Mouse (Mus musculus): ENCODE data around the gene Col28a1. TPM values are rescaled to one million over a fixed set of nuclear protein-coding genes. Genes with fewer than 3 reads are reported as not detected.
"Not testable (repeated sequence)": the region's sequence is repeated elsewhere in the genome, so short reads cannot be mapped to it uniquely, and the experiment has no call there.

Gene Col28a1
- polyA plus RNA-seq, 1 experiment from 2014 or later = 0.15 TPM

GRCm38 (mm10) chr6:8023527-8023926 lies 168.9 kb downstream of the Col28a1 start:
- Histone ChIP-seq H3K27me3 (replicated peaks; ENCODE audit: control insufficient read depth, insufficient read depth, low read length) (no peaks in the 10 kb centered on the region), H3K9ac (ENCODE audit: low read length) (no peak overlapping the region), H3K36me3 (ENCODE audit: control insufficient read depth, insufficient read depth, low read length) (no peaks in the 10 kb centered on the region), H3K4me3 (ENCODE audit: low read depth, low read length) (no peak overlapping the region), H3K27ac (ENCODE audit: low read depth, low read length) (no peak overlapping the region), H3K9me3 (replicated peaks; ENCODE audit: control insufficient read depth, low read length) (no peaks in the 10 kb centered on the region), H3K4me1 (ENCODE audit: control insufficient read depth, insufficient read depth, low read length) (no peaks in the 10 kb centered on the region), H3K4me2 (ENCODE audit: low read length) (no peak overlapping the region)
- no peak for DNase-seq (ENCODE audit: low spot score)
- ATAC-seq = no peak
- WGBS = 93% methylated on average over 3 of the region's 3 CpGs

DNA sequence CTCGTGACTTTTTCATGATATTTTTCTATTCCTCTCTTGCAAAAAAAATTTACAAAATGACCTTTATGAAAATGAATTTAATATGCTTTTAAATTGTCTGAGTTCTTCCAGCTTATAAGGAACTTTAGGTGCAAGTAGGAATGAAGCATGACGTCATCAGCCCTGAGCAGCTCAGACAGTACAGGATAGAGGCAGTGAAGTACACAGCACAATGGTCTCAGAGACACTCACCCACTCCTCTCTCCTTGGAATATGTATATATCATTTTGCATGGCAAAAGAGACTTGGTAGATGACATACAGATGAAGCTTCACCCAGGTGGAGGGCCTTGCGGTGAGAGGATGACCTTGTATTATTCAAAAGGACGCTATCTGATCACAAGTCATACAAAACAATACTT lies 197.7 kb downstream of the Col28a1 start:
- Histone ChIP-seq H3K9me3 (replicated peaks; ENCODE audit: control insufficient read depth, low read length) (no peaks in the 10 kb centered on the region), H3K4me3 (ENCODE audit: low read depth, low read length) (no peak overlapping the region), H3K36me3 (ENCODE audit: control insufficient read depth, insufficient read depth, low read length) (no peaks in the 10 kb centered on the region), H3K9ac (ENCODE audit: low read length) (no peak overlapping the region), H3K27ac (ENCODE audit: low read depth, low read length) (no peak overlapping the region), H3K4me2 (ENCODE audit: low read length) (no peak overlapping the region), H3K27me3 (replicated peaks; ENCODE audit: control insufficient read depth, insufficient read depth, low read length) (no peaks in the 10 kb centered on the region), H3K4me1 (ENCODE audit: control insufficient read depth, insufficient read depth, low read length) (no peaks in the 10 kb centered on the region)
- ATAC-seq (no peak), DNase-seq (ENCODE audit: low spot score) (no peak)
- WGBS = 67% methylated on average over 4 of the region's 4 CpGs

DNA sequence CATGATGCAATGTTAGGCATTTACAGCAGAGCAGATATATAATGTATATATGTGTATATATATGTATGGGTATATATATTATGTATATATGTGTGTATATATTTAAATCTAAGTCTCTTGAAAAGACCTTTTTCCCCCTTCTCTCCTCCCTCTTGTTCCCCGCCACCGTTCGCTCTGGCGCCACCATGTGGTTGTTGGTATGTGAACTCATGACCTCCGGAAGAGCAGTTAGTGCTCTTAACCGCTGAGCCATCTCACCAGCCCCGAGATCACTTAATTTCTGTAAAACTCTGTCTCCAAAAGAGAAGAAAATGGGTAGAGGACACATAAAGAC lies 208.8 kb downstream of the Col28a1 start:
- 46% methylated on average over 7 of the region's 7 CpGs for WGBS

GRCm38 (mm10) chr6:7982958-7983645 lies 209.3 kb downstream of the Col28a1 start:
- not testable (repeated sequence) for H3K27me3 ChIP-seq (replicated peaks; ENCODE audit: control insufficient read depth, insufficient read depth, low read length); H3K9ac ChIP-seq (ENCODE audit: low read length); H3K4me1 ChIP-seq (ENCODE audit: control insufficient read depth, insufficient read depth, low read length); H3K36me3 ChIP-seq (ENCODE audit: control insufficient read depth, insufficient read depth, low read length); DNase-seq (ENCODE audit: low spot score); H3K27ac ChIP-seq (ENCODE audit: low read depth, low read length); H3K9me3 ChIP-seq (replicated peaks; ENCODE audit: control insufficient read depth, low read length)
- ATAC-seq = peak; percentile 42; the same call in 1 of the 2 replicates
- WGBS = 72% methylated on average over 32 of the region's 32 CpGs
- Histone ChIP-seq H3K4me3 (ENCODE audit: low read depth, low read length) (peak overlapping the region; percentile 11; the same call in 1 of the 2 replicates), H3K4me2 (ENCODE audit: low read length) (peak overlapping the region; percentile 29)

More for the DNA sequence above, 208.8 kb downstream of the Col28a1 start:
- Histone ChIP-seq H3K9me3 (replicated peaks; ENCODE audit: control insufficient read depth, low read length) (no peaks in the 10 kb centered on the region), H3K27ac (ENCODE audit: low read depth, low read length) (no peak overlapping the region), H3K36me3 (ENCODE audit: control insufficient read depth, insufficient read depth, low read length) (no peaks in the 10 kb centered on the region), H3K9ac (ENCODE audit: low read length) (no peak overlapping the region), H3K4me1 (ENCODE audit: control insufficient read depth, insufficient read depth, low read length) (no peaks in the 10 kb centered on the region), H3K4me3 (ENCODE audit: low read depth, low read length) (peak overlapping the region; percentile 11; the same call in 1 of the 2 replicates), H3K4me2 (ENCODE audit: low read length) (peak overlapping the region; percentile 29), H3K27me3 (replicated peaks; ENCODE audit: control insufficient read depth, insufficient read depth, low read length) (no peaks in the 10 kb centered on the region)
- ATAC-seq (peak; percentile 42; the same call in 1 of the 2 replicates), DNase-seq (ENCODE audit: low spot score) (peak; percentile 45)

DNA sequence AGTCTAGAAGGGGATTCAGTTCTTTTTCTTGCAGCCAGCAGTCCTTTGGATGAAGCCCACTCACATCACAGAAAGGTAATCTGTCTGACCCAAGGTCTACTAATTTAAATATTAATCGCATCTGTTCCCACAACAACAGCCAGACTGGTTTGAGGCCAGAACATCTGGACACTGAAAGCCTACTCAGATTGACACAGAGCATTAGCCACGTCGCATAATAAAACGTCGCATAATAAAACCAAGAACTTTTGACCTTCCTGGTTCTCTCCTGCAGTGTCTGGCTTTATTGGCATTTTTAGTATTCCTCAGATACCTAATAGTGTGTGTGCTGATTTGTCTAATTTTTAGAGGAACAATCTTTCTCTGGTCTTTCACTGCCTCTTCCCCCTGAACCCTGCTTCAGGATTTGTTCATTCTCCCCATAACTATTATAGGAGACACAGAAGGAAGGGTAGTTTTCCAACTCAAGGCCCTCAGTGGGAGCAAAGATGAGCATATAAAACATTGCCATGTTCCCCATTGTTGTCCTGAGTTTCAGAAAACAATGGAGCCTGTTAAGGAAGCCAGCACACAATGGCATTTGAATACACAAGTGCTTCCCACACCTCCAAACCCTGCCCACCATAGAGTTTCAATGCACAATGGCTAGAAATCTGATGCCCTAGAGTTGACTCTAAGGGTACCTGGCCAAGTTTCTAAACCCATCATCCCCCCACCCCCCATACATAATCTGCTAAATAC lies 221.2 kb downstream of the Col28a1 start:
- no peaks in the 10 kb centered on the region for H3K36me3 ChIP-seq (ENCODE audit: control insufficient read depth, insufficient read depth, low read length)
- WGBS = 67% methylated on average over 5 of the region's 5 CpGs
- ATAC-seq (no peak), DNase-seq (ENCODE audit: low spot score) (no peak)
- H3K27me3 ChIP-seq (replicated peaks; ENCODE audit: control insufficient read depth, insufficient read depth, low read length) = no peaks in the 10 kb centered on the region
- no peak overlapping the region for H3K27ac ChIP-seq (ENCODE audit: low read depth, low read length)
- no peaks in the 10 kb centered on the region for H3K9me3 ChIP-seq (replicated peaks; ENCODE audit: control insufficient read depth, low read length)
- no peak overlapping the region for H3K4me2 ChIP-seq (ENCODE audit: low read length)
- no peak overlapping the region for H3K4me3 ChIP-seq (ENCODE audit: low read depth, low read length)
- H3K4me1 ChIP-seq (ENCODE audit: control insufficient read depth, insufficient read depth, low read length) = no peaks in the 10 kb centered on the region
- no peak overlapping the region for H3K9ac ChIP-seq (ENCODE audit: low read length)

GRCm38 (mm10) chr6:7969376-7969775 lies 223.0 kb downstream of the Col28a1 start:
- ATAC-seq = no peak
- no peak overlapping the region for H3K4me3 ChIP-seq (ENCODE audit: low read depth, low read length)
- no peaks in the 10 kb centered on the region for H3K36me3 ChIP-seq (ENCODE audit: control insufficient read depth, insufficient read depth, low read length)
- H3K9me3 ChIP-seq (replicated peaks; ENCODE audit: control insufficient read depth, low read length) = no peaks in the 10 kb centered on the region
- WGBS = 85% methylated on average over 4 of the region's 4 CpGs
- H3K27me3 ChIP-seq (replicated peaks; ENCODE audit: control insufficient read depth, insufficient read depth, low read length) = no peaks in the 10 kb centered on the region
- no peaks in the 10 kb centered on the region for H3K4me1 ChIP-seq (ENCODE audit: control insufficient read depth, insufficient read depth, low read length)
- no peak overlapping the region for H3K27ac ChIP-seq (ENCODE audit: low read depth, low read length)
- no peak overlapping the region for H3K9ac ChIP-seq (ENCODE audit: low read length)
- DNase-seq (ENCODE audit: low spot score) = no peak
- no peak overlapping the region for H3K4me2 ChIP-seq (ENCODE audit: low read length)

GRCm38 (mm10) chr6:7965833-7966522 lies 226.4 kb downstream of the Col28a1 start:
- Histone ChIP-seq H3K27me3 (replicated peaks; ENCODE audit: control insufficient read depth, insufficient read depth, low read length) (no peaks in the 10 kb centered on the region), H3K9me3 (replicated peaks; ENCODE audit: control insufficient read depth, low read length) (no peaks in the 10 kb centered on the region), H3K36me3 (ENCODE audit: control insufficient read depth, insufficient read depth, low read length) (no peaks in the 10 kb centered on the region), H3K9ac (ENCODE audit: low read length) (no peak overlapping the region), H3K4me1 (ENCODE audit: control insufficient read depth, insufficient read depth, low read length) (no peaks in the 10 kb centered on the region), H3K27ac (ENCODE audit: low read depth, low read length) (no peak overlapping the region), H3K4me3 (ENCODE audit: low read depth, low read length) (no peak overlapping the region), H3K4me2 (ENCODE audit: low read length) (no peak overlapping the region)
- ATAC-seq = peak; percentile 44; the same call in 1 of the 2 replicates
- DNase-seq (ENCODE audit: low spot score) = peak; percentile 45
- WGBS = 67% methylated on average over 11 of the region's 11 CpGs

DNA sequence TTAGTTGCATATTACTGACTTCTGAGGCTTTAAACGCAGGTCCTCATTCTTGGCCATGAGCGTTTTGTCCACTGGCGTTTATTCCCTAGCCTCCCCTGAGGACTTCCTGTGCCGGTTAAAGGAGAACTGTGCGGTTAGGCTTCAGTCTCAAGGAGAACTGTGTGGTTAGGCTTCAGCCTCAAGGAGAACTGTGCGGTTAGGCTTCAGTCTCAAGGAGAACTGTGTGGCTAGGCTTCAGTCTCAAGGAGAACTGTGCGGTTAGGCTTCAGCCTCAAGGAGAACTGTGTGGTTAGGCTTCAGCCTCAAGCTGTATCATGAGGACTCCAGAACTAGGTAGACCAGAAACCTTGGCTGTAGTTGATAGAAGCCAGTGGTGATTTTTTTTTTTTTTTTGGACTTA lies 229.7 kb downstream of the Col28a1 start:
- 91% methylated on average over 7 of the region's 7 CpGs for WGBS
- H3K4me2 ChIP-seq (ENCODE audit: low read length) = no peak overlapping the region
- no peak for ATAC-seq

More for the DNA sequence above, 229.7 kb downstream of the Col28a1 start:
- Histone ChIP-seq H3K4me1 (ENCODE audit: control insufficient read depth, insufficient read depth, low read length) (no peaks in the 10 kb centered on the region), H3K4me3 (ENCODE audit: low read depth, low read length) (no peak overlapping the region), H3K27me3 (replicated peaks; ENCODE audit: control insufficient read depth, insufficient read depth, low read length) (no peaks in the 10 kb centered on the region), H3K27ac (ENCODE audit: low read depth, low read length) (no peak overlapping the region), H3K36me3 (ENCODE audit: control insufficient read depth, insufficient read depth, low read length) (no peaks in the 10 kb centered on the region), H3K9me3 (replicated peaks; ENCODE audit: control insufficient read depth, low read length) (no peaks in the 10 kb centered on the region), H3K9ac (ENCODE audit: low read length) (no peak overlapping the region)
- DNase-seq (ENCODE audit: low spot score) = no peak
